Mouse (Mus musculus): ENCODE measurements at regions not wholly inside any gene's neighbourhood (a gene's known extent, or its start where the extent isn't known, plus 50 kb on each side); places are given as distances from the start of the nearest gene placed in this dataset.

- intact Hi-C loops (cut with DNase I; ENCODE audit: low total_unique reads): no loop called here
- no peak for DNase-seq
Measured at GRCm38 (mm10) chr16:95790691-95791090, 88.8 kb downstream of the Ets2 start.

DNA sequence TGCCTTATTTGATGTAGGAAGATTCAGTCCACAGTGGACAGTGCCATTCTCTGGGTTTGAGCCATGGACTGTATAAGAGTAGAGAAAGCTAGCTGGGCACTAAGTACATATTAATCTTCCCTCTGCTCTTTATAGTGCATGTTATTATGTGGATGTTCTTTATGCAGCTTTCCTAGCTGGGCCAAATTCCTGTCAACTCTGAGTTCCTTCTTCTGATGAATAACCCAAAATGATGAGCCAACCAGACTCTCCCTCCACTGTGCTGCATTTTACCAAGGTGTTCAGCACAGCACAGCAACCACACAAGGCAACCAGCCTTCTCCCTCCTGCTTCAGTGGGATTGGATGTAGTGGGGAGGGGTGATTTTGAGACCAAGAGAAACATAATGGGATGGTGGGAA lies 87.7 kb downstream of the Ets2 start:
- DNase-seq: no peak
- intact Hi-C loops (cut with DNase I; ENCODE audit: low total_unique reads): no loop called here

- intact Hi-C loops (cut with DNase I; ENCODE audit: low total_unique reads): no loop called here
- DNase-seq: no peak
Measured at GRCm38 (mm10) chr16:95781681-95782080, 79.8 kb downstream of the Ets2 start.

DNA sequence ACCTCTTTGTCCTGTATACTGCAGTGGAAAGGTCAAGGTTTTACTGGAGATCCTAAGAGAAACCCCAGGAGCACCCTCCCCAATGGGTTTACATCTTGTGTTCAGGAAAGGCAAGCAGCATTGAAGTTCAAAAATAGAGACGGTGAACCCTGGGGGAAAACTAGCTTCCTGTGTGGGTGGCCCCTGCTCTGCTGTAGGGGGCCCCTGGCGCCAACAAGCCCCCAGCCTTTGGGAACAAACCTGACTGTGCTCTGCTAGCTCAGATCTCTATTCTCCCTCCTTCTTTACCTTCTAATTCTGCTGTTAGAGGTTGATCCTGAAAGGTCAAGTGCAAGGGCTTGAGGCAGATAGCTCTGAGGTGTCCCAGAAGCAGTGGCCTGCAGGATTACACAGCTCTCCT lies 78.6 kb downstream of the Ets2 start:
- DNase-seq: no peak
- intact Hi-C loops (cut with DNase I; ENCODE audit: low total_unique reads): no loop called here

GRCm38 (mm10) chr16:95778845-95779722 lies 77.2 kb downstream of the Ets2 start:
- no peak for DNase-seq
- intact Hi-C loops (cut with DNase I; ENCODE audit: low total_unique reads): no loop called here

GRCm38 (mm10) chr16:95778173-95778572 lies 76.3 kb downstream of the Ets2 start:
- DNase-seq: no peak
- intact Hi-C loops (cut with DNase I; ENCODE audit: low total_unique reads): no loop called here

- intact Hi-C loops (cut with DNase I; ENCODE audit: low total_unique reads): no loop called here
- DNase-seq: no peak
Measured at GRCm38 (mm10) chr16:95776610-95777363, 74.9 kb downstream of the Ets2 start.

- DNase-seq: no peak
- intact Hi-C loops (cut with DNase I; ENCODE audit: low total_unique reads): no loop called here
Measured at GRCm38 (mm10) chr16:95776010-95776409, 74.1 kb downstream of the Ets2 start.

- no peak for DNase-seq
- intact Hi-C loops (cut with DNase I; ENCODE audit: low total_unique reads): no loop called here
Measured at GRCm38 (mm10) chr16:95775361-95775760, 73.5 kb downstream of the Ets2 start.

GRCm38 (mm10) chr16:95773151-95773550 lies 71.3 kb downstream of the Ets2 start:
- intact Hi-C loops (cut with DNase I; ENCODE audit: low total_unique reads): no loop called here
- DNase-seq: no peak

All from gastrocnemius, postnatal 14 days (tissue).